Mouse (Mus musculus) megakaryocyte-erythroid progenitor cell, adult 5-6 weeks (primary cell): ENCODE results near the gene Krt2. TPM values are rescaled to one million over a fixed set of nuclear protein-coding genes. Genes with fewer than 3 reads are reported as not detected.

Experiments used
- ATAC-seq: replicated peaks from 2 replicates; pipeline ENCODE4 v1.8.0; 2016; ENCODE audit warnings: mild to moderate bottlenecking, inconsistent platforms; ENCODE audit not compliant: severe bottlenecking, poor library complexity, low FRiP score, low TSS enrichment
- total RNA-seq, 2 experiments: library from RNA; stranded (forward) in 1 of 2; stranded (reverse) in 1 of 2; fragments of 200-1000, 215-1000 nt in 1 of 2; fragments of >200 nt in 1 of 2; fragmentation: Nextera tagmentation in 1 of 2; gene quantifications; 2 replicates each; pipeline ENCODE4 v1.2.3; 2014 to 2017

Gene Krt2
- total RNA-seq, 2 experiments from 2014 or later, result not detected

DNA sequence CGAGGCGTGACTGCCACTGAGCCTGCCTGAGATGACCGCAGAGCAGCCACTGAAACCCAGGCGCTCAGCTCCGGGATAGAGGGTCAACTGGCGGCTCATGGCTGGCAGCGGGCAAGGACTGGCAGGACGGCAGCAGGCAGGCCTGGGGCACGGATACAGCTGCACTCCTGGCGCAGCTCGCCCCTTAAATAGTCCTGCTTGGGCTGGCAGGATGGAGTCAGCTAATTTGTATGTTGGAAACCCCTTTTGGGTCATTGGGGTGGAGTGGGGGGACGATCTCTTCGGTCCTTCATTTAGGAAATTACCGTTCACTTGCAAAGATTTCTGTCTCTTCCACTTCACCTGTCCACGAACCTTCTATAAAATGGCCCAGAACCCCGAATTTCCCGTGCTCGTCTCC lies 31.6 kb downstream of the Krt2 start, which contains the start of gene Krt72:
Gene Krt72, minus strand, starts transcription at position 101 of the 400 bp plus-strand sequence.
- no peak for ATAC-seq

DNA sequence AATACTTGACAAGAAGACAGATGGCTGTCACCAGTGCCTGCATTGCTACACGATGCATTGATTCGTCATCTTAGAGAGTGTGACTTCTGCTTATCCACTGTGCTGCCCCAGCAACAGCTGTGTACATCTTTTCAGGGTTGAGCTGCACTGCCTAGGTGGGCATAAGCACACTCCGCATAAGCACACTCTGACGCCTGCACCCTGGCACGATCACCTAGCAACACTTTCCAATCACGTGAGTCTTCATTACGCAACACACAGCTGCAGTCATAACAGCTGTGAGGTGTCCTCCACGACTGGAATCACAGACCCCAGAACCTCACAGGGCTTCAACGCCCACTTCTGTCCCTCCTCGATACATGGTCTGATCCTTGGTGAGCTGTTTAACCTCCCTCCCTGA lies 44.5 kb downstream of the Krt2 start:
- ATAC-seq, result no peak

- ATAC-seq, result peak; percentile 78
These were observed 45.3 kb downstream of the Krt2 start for GRCm38 (mm10) chr15:101772711-101773081.

DNA sequence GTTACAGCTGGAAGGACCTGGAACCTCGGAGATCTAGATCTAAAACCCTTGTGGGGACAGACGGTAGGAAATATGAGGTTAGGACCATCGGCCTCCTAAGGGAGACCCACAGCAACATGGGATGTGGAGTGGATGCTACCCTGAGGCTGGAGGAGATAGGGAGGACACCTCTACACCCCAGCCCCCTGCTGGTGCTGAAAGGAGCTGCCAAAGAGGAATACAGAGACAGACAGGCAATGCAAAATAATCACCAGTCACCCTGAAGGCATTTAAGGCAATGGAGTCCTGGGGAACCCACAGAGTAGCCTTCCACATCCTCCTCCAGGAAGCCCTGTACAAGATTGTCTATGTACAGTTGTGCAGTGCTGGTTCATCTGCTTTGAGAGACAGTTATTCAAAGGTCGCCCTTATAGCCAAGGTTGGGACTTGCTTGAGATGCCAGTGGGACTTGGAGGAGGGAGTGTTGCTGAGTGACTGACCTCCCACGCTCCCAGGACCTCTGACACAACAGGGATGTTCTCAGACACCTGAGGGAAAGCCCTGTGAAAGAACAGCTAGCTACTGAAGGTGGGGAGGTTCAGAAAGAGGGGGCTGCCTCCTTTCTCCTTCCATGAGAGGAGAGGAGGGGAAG lies 45.8 kb downstream of the Krt2 start:
- 0 out of 2 replicates have a peak, but pooled peaks have one; percentile 44 for ATAC-seq

DNA sequence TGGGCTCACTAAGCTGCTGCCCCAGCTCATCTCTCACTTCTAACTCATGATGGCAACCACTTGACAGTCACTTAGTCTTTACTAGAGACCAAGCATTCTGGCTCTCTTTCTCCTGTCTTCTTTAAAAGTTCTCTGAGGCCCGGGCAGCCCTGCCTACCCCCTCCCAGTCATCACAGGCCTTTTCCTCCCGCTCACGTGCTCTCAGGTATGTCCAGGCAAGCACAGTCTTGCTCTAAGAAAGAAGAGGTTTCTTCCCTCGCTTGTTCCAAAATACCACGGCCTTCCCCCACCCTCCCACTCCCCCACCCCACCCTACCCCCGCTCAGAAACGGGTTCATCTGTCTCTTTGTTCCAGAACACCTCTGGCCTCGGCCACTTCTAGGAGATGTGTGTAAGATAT lies 47.7 kb downstream of the Krt2 start:
- ATAC-seq, result no peak

Other genes with a start within 250 kb of the Krt2 start
- not detected in 2 replicates for gene Krt75, start 244.3 kb downstream of the Krt2 start, total RNA-seq (2014; fragmentation: Nextera tagmentation)
- not detected in 2 replicates for gene Krt75, start 244.3 kb downstream of the Krt2 start, total RNA-seq (2017)
- not detected in 2 replicates for gene Gm5414, start 190.0 kb downstream of the Krt2 start, total RNA-seq (2014; fragmentation: Nextera tagmentation)
- gene Gm5414, start 190.0 kb downstream of the Krt2 start, total RNA-seq (2017), result not detected in 2 replicates
- not detected in 2 replicates for gene Gm5478, start 170.8 kb downstream of the Krt2 start, total RNA-seq (2014; fragmentation: Nextera tagmentation)
- not detected in 2 replicates for gene Gm5478, start 170.8 kb downstream of the Krt2 start, total RNA-seq (2017)
- not detected in 2 replicates for gene Krt6b, start 137.9 kb downstream of the Krt2 start, total RNA-seq (2014; fragmentation: Nextera tagmentation)
- not detected in 2 replicates for gene Krt6b, start 137.9 kb downstream of the Krt2 start, total RNA-seq (2017)
- not detected in 2 replicates for gene Krt6a, start 123.9 kb downstream of the Krt2 start, total RNA-seq (2014; fragmentation: Nextera tagmentation)
- gene Krt6a, start 123.9 kb downstream of the Krt2 start, total RNA-seq (2017), result not detected in 2 replicates
- not detected in 2 replicates for gene Krt5, start 105.3 kb downstream of the Krt2 start, total RNA-seq (2014; fragmentation: Nextera tagmentation)
- gene Krt5, start 105.3 kb downstream of the Krt2 start, total RNA-seq (2017), result not detected in 2 replicates
- gene Krt71, start 75.1 kb downstream of the Krt2 start, total RNA-seq (2014; fragmentation: Nextera tagmentation), result not detected in 2 replicates
- gene Krt71, start 75.1 kb downstream of the Krt2 start, total RNA-seq (2017), result not detected in 2 replicates
- gene Krt72, start 31.7 kb downstream of the Krt2 start, total RNA-seq (2014; fragmentation: Nextera tagmentation), result not detected in 2 replicates
- gene Krt72, start 31.7 kb downstream of the Krt2 start, total RNA-seq (2017), result not detected in 2 replicates
- gene Krt73, start 15.8 kb downstream of the Krt2 start, total RNA-seq (2014; fragmentation: Nextera tagmentation), result not detected in 2 replicates
- gene Krt73, start 15.8 kb downstream of the Krt2 start, total RNA-seq (2017), result not detected in 2 replicates
- gene Krt1, start 32.6 kb upstream of the Krt2 start, total RNA-seq (2014; fragmentation: Nextera tagmentation), result not detected in 2 replicates
- not detected in 2 replicates for gene Krt1, start 32.6 kb upstream of the Krt2 start, total RNA-seq (2017)
- gene Krt77, start 51.5 kb upstream of the Krt2 start, total RNA-seq (2014; fragmentation: Nextera tagmentation), result not detected in 2 replicates
- not detected in 2 replicates for gene Krt77, start 51.5 kb upstream of the Krt2 start, total RNA-seq (2017)
- gene Krt76, start 74.8 kb upstream of the Krt2 start, total RNA-seq (2014; fragmentation: Nextera tagmentation), result not detected in 2 replicates
- not detected in 2 replicates for gene Krt76, start 74.8 kb upstream of the Krt2 start, total RNA-seq (2017)
- gene Krt4, start 106.6 kb upstream of the Krt2 start, total RNA-seq (2014; fragmentation: Nextera tagmentation), result not detected in 2 replicates
- gene Krt4, start 106.6 kb upstream of the Krt2 start, total RNA-seq (2017), result not detected in 2 replicates
- not detected in 2 replicates for gene Krt79, start 122.2 kb upstream of the Krt2 start, total RNA-seq (2014; fragmentation: Nextera tagmentation)
- gene Krt79, start 122.2 kb upstream of the Krt2 start, total RNA-seq (2017), result not detected in 2 replicates
- gene Krt78, start 136.1 kb upstream of the Krt2 start, total RNA-seq (2014; fragmentation: Nextera tagmentation), result not detected in 2 replicates
- gene Krt78, start 136.1 kb upstream of the Krt2 start, total RNA-seq (2017), result not detected in 2 replicates
- 0.17 and 1.5 TPM in 2 replicates for gene Krt8, start 186.3 kb upstream of the Krt2 start, total RNA-seq (2014; fragmentation: Nextera tagmentation)
- 0.27 TPM in 1 of 2 replicates, not detected in the other for gene Krt8, start 186.3 kb upstream of the Krt2 start, total RNA-seq (2017)
- 8.3 TPM in 1 of 2 replicates, not detected in the other for gene Krt18, start 210.0 kb upstream of the Krt2 start, total RNA-seq (2014; fragmentation: Nextera tagmentation)
- 7.2 and 11.5 TPM in 2 replicates for gene Krt18, start 210.0 kb upstream of the Krt2 start, total RNA-seq (2017)